Mouse (Mus musculus): Measurements from ENCODE around the gene Mpi. TPM values are rescaled to one million over a fixed set of nuclear protein-coding genes. Genes with fewer than 3 reads are reported as not detected.

Gene Mpi
- polyA plus RNA-seq, 1 experiment from 2014 or later, result 67.5 TPM

GRCm38 (mm10) chr9:57566846-57567245 is 14.3 kb upstream of the Mpi start:
- H3K4me1 ChIP-seq (ENCODE audit: control insufficient read depth, insufficient read depth, low read length), result peaks cover 18% of the 10 kb centered on the region
- H3K4me2 ChIP-seq, result no peak overlapping the region
- 57% methylated on average over 8 of the region's 8 CpGs for WGBS (ENCODE audit: insufficient replicate concordance)
- H3K9me3 ChIP-seq (replicated peaks; ENCODE audit: control insufficient read depth, low read length), result no peaks in the 10 kb centered on the region
- ATAC-seq (replicated peaks; ENCODE audit: insufficient number of reproducible peaks, low FRiP score, low TSS enrichment), result no peak
- no peak overlapping the region for H3K4me3 ChIP-seq (ENCODE audit: low read depth, low read length)
- no peaks in the 10 kb centered on the region for H3K27me3 ChIP-seq (ENCODE audit: control insufficient read depth, insufficient read depth, low read length)
- H3K36me3 ChIP-seq (ENCODE audit: control insufficient read depth, insufficient read depth, low read length), result no peaks in the 10 kb centered on the region; the same call in 1 of the 2 replicates
- no peak overlapping the region for H3K9ac ChIP-seq (ENCODE audit: low read depth, low read length)
- no peak overlapping the region for H3K27ac ChIP-seq (ENCODE audit: low read depth, low read length)

GRCm38 (mm10) chr9:57565741-57566221 is 13.2 kb upstream of the Mpi start:
- 0 out of 2 replicates have a peak overlapping the region, but pooled peaks have one; percentile 2 for H3K27ac ChIP-seq (ENCODE audit: low read depth, low read length)
- H3K4me2 ChIP-seq, result no peak overlapping the region
- H3K9ac ChIP-seq (ENCODE audit: low read depth, low read length), result no peak overlapping the region
- 45% methylated on average over 10 of the region's 10 CpGs for WGBS (ENCODE audit: insufficient replicate concordance)
- no peaks in the 10 kb centered on the region for H3K27me3 ChIP-seq (ENCODE audit: control insufficient read depth, insufficient read depth, low read length)
- no peak for ATAC-seq (replicated peaks; ENCODE audit: insufficient number of reproducible peaks, low FRiP score, low TSS enrichment)
- peaks cover 24% of the 10 kb centered on the region for H3K4me1 ChIP-seq (ENCODE audit: control insufficient read depth, insufficient read depth, low read length)
- no peaks in the 10 kb centered on the region for H3K9me3 ChIP-seq (replicated peaks; ENCODE audit: control insufficient read depth, low read length)
- no peak overlapping the region for H3K4me3 ChIP-seq (ENCODE audit: low read depth, low read length)
- no peaks in the 10 kb centered on the region; the same call in 1 of the 2 replicates for H3K36me3 ChIP-seq (ENCODE audit: control insufficient read depth, insufficient read depth, low read length)

DNA sequence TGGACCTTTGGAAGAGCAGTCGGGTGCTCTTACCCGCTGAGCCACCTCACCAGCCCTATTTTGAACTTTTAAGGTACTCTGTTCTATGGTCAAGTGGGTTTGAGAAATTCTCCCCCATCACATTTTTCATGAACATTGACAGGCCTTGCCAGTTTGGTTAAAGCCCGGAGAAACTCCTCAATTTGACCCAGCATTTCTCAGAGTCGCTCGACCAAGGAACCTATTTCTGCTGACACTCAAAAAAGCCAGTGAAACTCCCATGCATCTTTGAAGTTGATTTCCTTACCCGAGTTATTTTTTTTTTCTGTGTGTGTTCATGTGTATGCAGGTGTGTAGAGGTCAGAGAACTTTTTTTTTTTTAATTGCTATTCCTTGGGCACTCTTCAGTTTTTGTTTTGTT is 12.0 kb upstream of the Mpi start:
- Histone ChIP-seq H3K36me3 (ENCODE audit: control insufficient read depth, insufficient read depth, low read length) (no peaks in the 10 kb centered on the region; the same call in 1 of the 2 replicates), H3K27me3 (ENCODE audit: control insufficient read depth, insufficient read depth, low read length) (no peaks in the 10 kb centered on the region), H3K9me3 (replicated peaks; ENCODE audit: control insufficient read depth, low read length) (no peaks in the 10 kb centered on the region), H3K4me1 (ENCODE audit: control insufficient read depth, insufficient read depth, low read length) (peaks cover 28% of the 10 kb centered on the region), H3K9ac (ENCODE audit: low read depth, low read length) (no peak overlapping the region), H3K27ac (ENCODE audit: low read depth, low read length) (no peak overlapping the region), H3K4me3 (ENCODE audit: low read depth, low read length) (no peak overlapping the region), H3K4me2 (no peak overlapping the region)
- 85% methylated on average over 6 of the region's 6 CpGs for WGBS (ENCODE audit: insufficient replicate concordance)
- ATAC-seq (replicated peaks; ENCODE audit: insufficient number of reproducible peaks, low FRiP score, low TSS enrichment), result no peak

DNA sequence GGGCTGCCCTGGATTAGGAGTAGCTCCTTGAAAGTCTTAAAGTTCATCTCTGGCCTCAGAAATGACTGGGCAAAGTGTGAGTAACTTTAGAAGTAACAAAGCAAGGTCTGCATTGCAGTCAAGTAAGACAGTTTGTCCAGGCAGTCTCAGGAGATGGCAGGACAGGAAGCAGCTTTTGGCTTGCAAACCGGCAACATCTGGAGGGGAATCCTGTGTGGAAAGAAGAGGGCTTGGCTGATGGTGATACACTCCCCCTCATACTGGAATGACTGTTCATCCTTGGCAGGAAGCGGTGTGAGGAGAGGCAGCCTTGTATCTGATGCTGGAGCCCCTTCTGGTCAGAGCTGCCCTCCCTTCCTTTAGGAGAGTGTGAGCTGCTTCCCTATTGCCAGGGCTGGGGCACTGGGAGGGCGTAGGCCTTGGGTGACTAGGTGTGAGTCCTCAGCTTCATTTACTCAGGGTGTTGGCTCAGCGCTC is 10.4 kb upstream of the Mpi start:
- peak overlapping the region; percentile 52; the same call in 1 of the 2 replicates for H3K9ac ChIP-seq (ENCODE audit: low read depth, low read length)
- no peak for ATAC-seq (replicated peaks; ENCODE audit: insufficient number of reproducible peaks, low FRiP score, low TSS enrichment)
- 64% methylated on average over 4 of the region's 4 CpGs for WGBS (ENCODE audit: insufficient replicate concordance)

DNA sequence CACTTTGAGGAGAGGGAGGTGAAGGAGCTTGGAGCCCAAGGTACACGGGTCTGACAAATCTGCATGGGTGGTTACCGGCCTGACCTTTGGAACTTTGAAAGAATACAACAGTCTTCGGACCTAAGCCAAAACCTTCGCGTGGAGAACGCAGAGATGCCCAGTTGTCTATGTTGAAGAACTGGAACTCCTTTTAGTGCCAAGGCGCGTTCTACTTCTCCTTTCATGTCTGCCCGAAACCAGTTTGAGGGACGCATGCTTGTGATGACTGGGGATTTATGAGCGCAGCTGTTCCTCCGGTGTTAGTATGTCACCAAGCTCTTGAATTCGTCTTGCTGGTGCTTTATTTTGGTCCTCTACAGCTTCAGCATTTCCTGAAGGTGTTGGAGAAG is 9.1 kb upstream of the Mpi start:
- peaks cover 25% of the 10 kb centered on the region for H3K4me1 ChIP-seq (ENCODE audit: control insufficient read depth, insufficient read depth, low read length)
- no peaks in the 10 kb centered on the region for H3K36me3 ChIP-seq (ENCODE audit: control insufficient read depth, insufficient read depth, low read length)
- ATAC-seq (replicated peaks; ENCODE audit: insufficient number of reproducible peaks, low FRiP score, low TSS enrichment), result no peak
- H3K4me2 ChIP-seq, result peak overlapping the region; percentile 89
- no peaks in the 10 kb centered on the region for H3K27me3 ChIP-seq (ENCODE audit: control insufficient read depth, insufficient read depth, low read length)
- H3K27ac ChIP-seq (ENCODE audit: low read depth, low read length), result no peak overlapping the region
- WGBS (ENCODE audit: insufficient replicate concordance), result 78% methylated on average over 13 of the region's 13 CpGs
- H3K4me3 ChIP-seq (ENCODE audit: low read depth, low read length), result peak overlapping the region; percentile 79
- H3K9ac ChIP-seq (ENCODE audit: low read depth, low read length), result no peak overlapping the region
- no peaks in the 10 kb centered on the region for H3K9me3 ChIP-seq (replicated peaks; ENCODE audit: control insufficient read depth, low read length)

More for the DNA sequence above, 10.4 kb upstream of the Mpi start:
- Histone ChIP-seq H3K36me3 (ENCODE audit: control insufficient read depth, insufficient read depth, low read length) (no peaks in the 10 kb centered on the region), H3K4me2 (no peak overlapping the region; the same call in 1 of the 2 replicates), H3K27ac (ENCODE audit: low read depth, low read length) (0 out of 2 replicates have a peak overlapping the region, but pooled peaks have one; percentile 11), H3K4me3 (ENCODE audit: low read depth, low read length) (no peak overlapping the region), H3K4me1 (ENCODE audit: control insufficient read depth, insufficient read depth, low read length) (peaks cover 26% of the 10 kb centered on the region), H3K9me3 (replicated peaks; ENCODE audit: control insufficient read depth, low read length) (no peaks in the 10 kb centered on the region), H3K27me3 (ENCODE audit: control insufficient read depth, insufficient read depth, low read length) (no peaks in the 10 kb centered on the region)

DNA sequence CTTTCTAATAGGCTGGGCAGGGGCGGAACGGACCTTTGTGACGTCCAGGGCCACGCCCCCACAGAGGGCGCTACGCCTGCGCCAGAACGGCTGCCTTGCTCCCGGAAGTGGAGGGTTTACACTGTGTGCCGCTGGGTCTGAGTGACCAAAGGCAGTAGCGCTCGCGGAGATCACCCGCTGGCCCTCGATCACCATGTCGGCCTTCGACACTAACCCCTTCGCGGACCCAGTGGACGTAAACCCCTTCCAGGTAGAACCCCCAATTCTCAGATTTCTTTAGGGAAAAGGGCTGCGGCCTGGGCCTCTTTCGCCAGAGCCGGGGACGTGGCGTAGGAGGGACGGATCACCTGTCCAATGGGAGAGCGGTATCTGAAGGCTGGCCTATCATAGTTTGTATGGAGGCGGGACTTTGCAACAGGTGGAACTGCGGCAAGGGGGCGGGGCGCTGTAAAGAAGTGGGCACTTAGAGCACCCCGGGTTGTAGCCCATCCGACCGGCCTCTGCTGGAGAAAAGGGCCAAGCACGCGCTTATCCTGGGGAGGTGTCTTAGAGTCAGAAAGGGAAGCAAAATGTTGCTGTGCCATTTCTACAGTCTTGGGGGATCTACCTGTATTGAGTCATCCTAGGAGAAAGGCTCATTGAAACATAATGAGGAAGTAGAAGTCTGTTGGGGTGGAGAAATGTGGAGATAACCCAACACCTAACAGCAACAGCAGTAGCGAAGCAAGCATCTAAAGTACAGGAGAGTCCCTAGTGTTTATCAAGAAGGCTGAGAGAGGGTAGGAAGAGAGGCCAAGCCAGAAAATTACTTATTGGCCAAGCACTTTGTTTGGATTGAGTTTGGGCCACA is 8.5 kb upstream of the Mpi start, which contains the start of gene Scamp2:
Scamp2 (plus strand) TSS at position 83 of the 850 bp plus-strand sequence.
- no peaks in the 10 kb centered on the region for H3K27me3 ChIP-seq (ENCODE audit: control insufficient read depth, insufficient read depth, low read length)

DNA sequence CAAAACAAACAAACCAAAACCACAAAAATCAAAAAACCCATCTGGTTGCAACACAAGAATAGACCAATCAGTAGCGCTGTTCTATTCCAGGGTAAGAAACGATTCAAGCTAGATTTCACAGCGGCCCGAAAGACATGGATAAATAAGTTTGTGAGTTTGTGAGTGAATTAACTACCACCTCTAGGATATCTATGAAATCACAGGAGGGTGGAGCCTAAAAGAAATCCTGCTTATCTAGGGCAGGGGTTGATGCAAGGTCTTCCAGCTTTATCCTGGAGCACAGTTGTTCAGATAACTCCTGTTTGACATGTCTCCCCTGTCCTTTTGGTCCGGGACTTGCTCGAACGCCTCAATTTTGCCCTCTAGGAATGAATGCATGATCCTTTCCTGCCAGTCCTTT is 7.7 kb upstream of the Mpi start:
- Histone ChIP-seq H3K27me3 (ENCODE audit: control insufficient read depth, insufficient read depth, low read length) (no peaks in the 10 kb centered on the region), H3K9ac (ENCODE audit: low read depth, low read length) (peak overlapping the region; percentile 85), H3K4me1 (ENCODE audit: control insufficient read depth, insufficient read depth, low read length) (peaks cover 25% of the 10 kb centered on the region), H3K36me3 (ENCODE audit: control insufficient read depth, insufficient read depth, low read length) (no peaks in the 10 kb centered on the region), H3K4me3 (ENCODE audit: low read depth, low read length) (peak overlapping the region; percentile 79), H3K27ac (ENCODE audit: low read depth, low read length) (no peak overlapping the region), H3K9me3 (replicated peaks; ENCODE audit: control insufficient read depth, low read length) (no peaks in the 10 kb centered on the region), H3K4me2 (peak overlapping the region; percentile 89)
- ATAC-seq (replicated peaks; ENCODE audit: insufficient number of reproducible peaks, low FRiP score, low TSS enrichment), result no peak
- 27% methylated on average over 7 of the region's 7 CpGs for WGBS (ENCODE audit: insufficient replicate concordance)

More for the DNA sequence above, 8.5 kb upstream of the Mpi start, which contains the start of gene Scamp2:
- Histone ChIP-seq H3K9ac (ENCODE audit: low read depth, low read length) (peak within 1 kb of the TSS; percentile 85), H3K9me3 (replicated peaks; ENCODE audit: control insufficient read depth, low read length) (no peaks in the 10 kb centered on the region), H3K4me1 (ENCODE audit: control insufficient read depth, insufficient read depth, low read length) (peaks cover 25% of the 10 kb centered on the region), H3K36me3 (ENCODE audit: control insufficient read depth, insufficient read depth, low read length) (no peaks in the 10 kb centered on the region), H3K27ac (ENCODE audit: low read depth, low read length) (peak within 1 kb of the TSS; percentile 54; the same call in 1 of the 2 replicates), H3K4me3 (ENCODE audit: low read depth, low read length) (peak within 1 kb of the TSS; percentile 79), H3K4me2 (peak within 1 kb of the TSS; percentile 89)
- WGBS (ENCODE audit: insufficient replicate concordance), result under 1% methylated on average over 37 of the region's 37 CpGs
- ATAC-seq (replicated peaks; ENCODE audit: insufficient number of reproducible peaks, low FRiP score, low TSS enrichment), result peak; percentile 98

DNA sequence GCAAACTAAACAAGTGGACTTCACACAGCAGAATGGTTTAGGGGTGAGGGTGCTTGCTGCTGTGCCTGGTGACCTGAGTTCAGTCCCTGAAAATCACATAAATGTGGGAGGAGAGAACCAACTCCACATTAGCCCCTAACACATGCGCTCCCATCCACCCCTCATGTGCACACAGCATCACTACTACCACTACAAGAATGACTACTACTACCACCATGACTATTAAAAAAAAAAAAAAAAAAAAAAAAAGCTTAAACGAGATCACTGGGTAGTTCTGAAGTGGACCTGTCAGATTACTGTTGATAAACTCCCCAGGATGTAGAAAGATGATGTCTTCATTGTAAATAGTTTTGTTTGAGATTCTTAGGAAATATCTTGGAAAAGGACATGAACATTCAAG is 7.0 kb upstream of the Mpi start:
- no peak overlapping the region for H3K9ac ChIP-seq (ENCODE audit: low read depth, low read length)
- peaks cover 25% of the 10 kb centered on the region for H3K4me1 ChIP-seq (ENCODE audit: control insufficient read depth, insufficient read depth, low read length)
- H3K27ac ChIP-seq (ENCODE audit: low read depth, low read length), result no peak overlapping the region
- H3K4me2 ChIP-seq, result no peak overlapping the region
- H3K9me3 ChIP-seq (replicated peaks; ENCODE audit: control insufficient read depth, low read length), result no peaks in the 10 kb centered on the region
- no peaks in the 10 kb centered on the region for H3K36me3 ChIP-seq (ENCODE audit: control insufficient read depth, insufficient read depth, low read length)
- no peak overlapping the region for H3K4me3 ChIP-seq (ENCODE audit: low read depth, low read length)
- H3K27me3 ChIP-seq (ENCODE audit: control insufficient read depth, insufficient read depth, low read length), result no peaks in the 10 kb centered on the region
- WGBS (ENCODE audit: insufficient replicate concordance), result 68% methylated on average over 2 of the region's 2 CpGs
- ATAC-seq (replicated peaks; ENCODE audit: insufficient number of reproducible peaks, low FRiP score, low TSS enrichment), result no peak
